ENCODE assay signal across 10 mouse cellular contexts in genomic region chr1:161751311-161751710, GRCm38 (mm10). TPM values are rescaled to one million over a fixed set of nuclear protein-coding genes. Genes with fewer than 3 reads are reported as not detected.
A peak's percentile ranks its signal among the peaks of the same experiment; 100 is the strongest.
DNase-seq lines count a peak whose midpoint lies in the region; ATAC-seq lines count a peak whose summit lies in the region.
"Had no signal": no experiment of that assay in that cellular context is flagged by ENCODE, and none has a peak within 500 bp of the region (broad histone marks: within the 10 kb centered on the region; RNA-seq: fewer than 3 reads in every experiment).

No protein-coding gene starts in this region.

- ATAC-seq in megakaryocyte-erythroid progenitor cell, adult 5-6 weeks (replicated peaks; ENCODE audit: low FRiP score, low TSS enrichment, poor library complexity, severe bottlenecking) = peak; percentile 89
- ATAC-seq: forebrain, embryonic 16.5 days had no signal

- peak; percentile 14 for DNase-seq in spleen, adult 12 weeks (ENCODE audit: low spot score)
- DNase-seq in spleen, adult 18-20 months = no peak
- DNase-seq in T-cell, adult 2 months (ENCODE audit: low spot score) = peak; percentile 53
- DNase-seq in forelimb bud, embryonic 11.5 days (ENCODE audit: low read depth, low spot score) = peak; percentile 6
- DNase-seq in adrenal gland, adult (ENCODE audit: inconsistent age in 2 of 2, low spot score in 1 of 2) = no peak
- no peak for DNase-seq in ovary, postnatal 36 days (ENCODE audit: low spot score)
- DNase-seq: right cerebral cortex, postnatal 25 days had no signal

RNA-seq across cellular contexts. Expression of gene Fasl, which starts 37.0 kb away (rescaled TPM):
- total RNA-seq in megakaryocyte-erythroid progenitor cell, adult 5-6 weeks (2014; fragmentation: Nextera tagmentation) = not detected in 2 replicates
- total RNA-seq in megakaryocyte-erythroid progenitor cell, adult 5-6 weeks (2017) = 3.2 TPM in 1 of 2 replicates, not detected in the other
- total RNA-seq: left cerebral cortex, postnatal 36 days had no signal

Comparison
In these comparisons a context has a peak if more than half of its experiments do, and no peak if none do; other contexts are left out.
1. DNase-seq: peak in spleen, adult 12 weeks (single experiment), T-cell, adult 2 months (single experiment) and forelimb bud, embryonic 11.5 days (single experiment); none in spleen, adult 18-20 months (0 of 2), adrenal gland, adult (0 of 2) and ovary, postnatal 36 days (single experiment).